Mouse (Mus musculus) embryonic facial prominence, embryonic 12.5 days (tissue): ENCODE results near the gene Fam102a. TPM values are rescaled to one million over a fixed set of nuclear protein-coding genes. Genes with fewer than 3 reads are reported as not detected.
A peak's percentile ranks its signal among the peaks of the same experiment; 100 is the strongest.

Source experiments
- ATAC-seq: fragments of 200-750 bp; cut with Nextera tagmentation; 2 replicates; pipeline ENCODE4 v1.8.0; 2017; ENCODE audit not compliant: insufficient number of reproducible peaks, insufficient read depth, low FRiP score, low TSS enrichment
- H3K27ac ChIP-seq: fragments of 300-500 bp; sonication (generic); 2 replicates; pipeline ENCODE4 v1.5.1; 2016; ENCODE audit warnings: mild to moderate bottlenecking
- H3K27me3 ChIP-seq: fragments of 300-500 bp; sonication (generic); 2 replicates; pipeline ENCODE4 v1.6.1; 2016; ENCODE audit warnings: mild to moderate bottlenecking, moderate library complexity
- H3K36me3 ChIP-seq: fragments of 300-500 bp; sonication (generic); 2 replicates; pipeline ENCODE4 v1.6.1; 2016; ENCODE audit warnings: mild to moderate bottlenecking
- H3K4me1 ChIP-seq: fragments of 300-500 bp; sonication (generic); 2 replicates; pipeline ENCODE4 v1.6.1; 2016
- H3K4me2 ChIP-seq: fragments of 300-500 bp; sonication (generic); replicated peaks from 2 replicates; pipeline ENCODE4 v1.6.1; 2016; ENCODE audit warnings: mild to moderate bottlenecking, moderate library complexity
- H3K4me3 ChIP-seq: fragments of 300-500 bp; sonication (generic); 2 replicates; pipeline ENCODE4 v1.5.1; 2016; ENCODE audit warnings: mild to moderate bottlenecking
- H3K9ac ChIP-seq: fragments of 300-500 bp; sonication (generic); 2 replicates; pipeline ENCODE4 v1.6.1; 2016; ENCODE audit warnings: mild to moderate bottlenecking, moderate library complexity
- H3K9me3 ChIP-seq: fragments of 300-500 bp; sonication (generic); 2 replicates; pipeline ENCODE4 v1.6.1; 2016; ENCODE audit warnings: mild to moderate bottlenecking, moderate library complexity
- WGBS: fragments of 180-500 bp; shearing (Covaris S2); methylation state at CpG from one replicate; pipeline ENCODE4 v1.1.7; 2016; 5-methylcytosine and 5-hydroxymethylcytosine counted together
- polyA plus RNA-seq: library from polyadenylated mRNA; unstranded; fragments of >200 nt; fragmentation: Nextera tagmentation; extraction: Ambion mirVana; gene quantifications from 2 replicates; pipeline ENCODE4 v1.2.1, GENCODE M21; 2016

Gene Fam102a
- polyA plus RNA-seq, 1 experiment from 2014 or later, result 17.0 TPM

- peaks cover 24% of the 10 kb centered on the region for H3K36me3 ChIP-seq
- no peak overlapping the region; the same call in 1 of the 2 replicates for H3K4me3 ChIP-seq
- H3K9me3 ChIP-seq, result no peaks in the 10 kb centered on the region
- ATAC-seq, result no peak
- no peak overlapping the region for H3K4me2 ChIP-seq
- 91% methylated on average over 11 of the region's 11 CpGs for WGBS
- no peak overlapping the region for H3K9ac ChIP-seq
- peaks cover 13% of the 10 kb centered on the region for H3K4me1 ChIP-seq
- peaks cover 5% of the 10 kb centered on the region; the same call in 1 of the 2 replicates for H3K27me3 ChIP-seq
- H3K27ac ChIP-seq, result no peak overlapping the region
Measured at GRCm38 (mm10) chr2:32572196-32572595, 37.1 kb downstream of the Fam102a start.

DNA sequence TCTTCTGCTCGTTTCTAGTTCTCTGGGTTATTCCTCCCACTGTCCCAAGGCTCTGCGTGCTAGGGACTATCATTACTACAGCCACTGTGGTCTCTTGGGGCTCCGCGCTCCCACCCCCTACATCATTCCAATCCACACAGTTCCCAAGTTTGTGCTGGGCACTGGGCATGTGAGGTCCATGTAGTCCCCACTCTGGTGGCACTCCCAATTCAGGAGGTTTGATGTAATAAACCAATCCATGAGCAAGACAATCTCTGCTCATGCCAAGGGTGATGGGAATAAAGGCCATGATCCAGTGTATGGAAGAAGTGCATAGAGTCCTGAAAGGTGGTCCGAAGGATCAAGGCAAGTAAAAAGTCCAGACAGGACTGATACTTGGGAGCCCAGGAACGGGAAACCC, 39.4 kb downstream of the Fam102a start, which contains the start of gene Pip5kl1:
Gene Pip5kl1 (plus strand): TSS at position 301 of the 400 bp plus-strand sequence.
- no peak within 1 kb of the TSS for H3K27ac ChIP-seq
- H3K4me3 ChIP-seq, result peak within 1 kb of the TSS; percentile 56
- H3K4me1 ChIP-seq, result peaks cover 16% of the 10 kb centered on the region
- H3K4me2 ChIP-seq, result peak within 1 kb of the TSS; percentile 100
- peak within 1 kb of the TSS; percentile 61 for H3K9ac ChIP-seq
- H3K36me3 ChIP-seq, result 0 out of 2 replicates have a peak, but pooled peaks cover 5% of the 10 kb centered on the region
- H3K9me3 ChIP-seq, result no peaks in the 10 kb centered on the region
- 84% methylated on average over 6 of the region's 6 CpGs for WGBS
- no peak for ATAC-seq
- peaks cover 23% of the 10 kb centered on the region for H3K27me3 ChIP-seq

GRCm38 (mm10) chr2:32574901-32575585, 39.9 kb downstream of the Fam102a start:
- H3K4me1 ChIP-seq, result peaks cover 16% of the 10 kb centered on the region
- no peak for ATAC-seq
- H3K4me3 ChIP-seq, result peak overlapping the region; percentile 56
- no peak overlapping the region for H3K27ac ChIP-seq
- peak overlapping the region; percentile 61 for H3K9ac ChIP-seq
- H3K4me2 ChIP-seq, result peak overlapping the region; percentile 100
- 0 out of 2 replicates have a peak, but pooled peaks cover 5% of the 10 kb centered on the region for H3K36me3 ChIP-seq
- 1% methylated on average over 26 of the region's 26 CpGs for WGBS
- peaks cover 29% of the 10 kb centered on the region for H3K27me3 ChIP-seq
- no peaks in the 10 kb centered on the region for H3K9me3 ChIP-seq

DNA sequence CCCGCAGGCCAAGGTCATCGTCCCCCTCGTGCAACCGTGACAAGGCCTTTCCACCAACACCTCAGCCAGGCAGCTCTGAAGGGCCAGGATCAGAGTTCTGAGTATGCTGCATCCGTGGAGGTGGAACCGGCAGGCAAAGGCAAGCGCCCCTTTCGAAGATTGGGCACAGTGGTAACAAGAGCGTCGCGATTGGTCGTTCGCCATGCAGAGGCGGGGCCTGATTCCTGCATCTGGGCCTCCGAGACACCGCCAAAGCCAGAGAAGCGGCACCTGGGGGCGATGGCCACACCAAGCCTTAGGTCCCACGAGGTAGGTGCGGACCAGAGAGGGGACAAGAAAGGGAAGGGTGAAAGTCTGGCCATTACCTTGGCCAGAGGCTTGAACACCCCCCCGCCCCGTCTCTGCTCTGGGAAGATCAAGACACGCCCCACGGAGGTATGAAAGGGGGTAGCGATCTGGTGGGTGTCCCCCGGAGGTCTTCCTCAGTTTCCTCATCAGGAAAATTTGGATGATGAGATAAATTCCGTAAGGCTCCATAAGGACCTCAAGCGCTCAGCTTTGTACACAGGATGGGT, 40.5 kb downstream of the Fam102a start, which contains the start of gene 9430097D07Rik:
Gene 9430097D07Rik (minus strand): TSS at position 99 of the 575 bp plus-strand sequence.
- 0 out of 2 replicates have a peak, but pooled peaks cover 5% of the 10 kb centered on the region for H3K36me3 ChIP-seq
- H3K9ac ChIP-seq, result peak within 1 kb of the TSS; percentile 61
- H3K27me3 ChIP-seq, result peaks cover 34% of the 10 kb centered on the region
- no peak within 1 kb of the TSS for H3K27ac ChIP-seq
- peaks cover 16% of the 10 kb centered on the region for H3K4me1 ChIP-seq
- H3K4me3 ChIP-seq, result peak within 1 kb of the TSS; percentile 56
- peak within 1 kb of the TSS; percentile 100 for H3K4me2 ChIP-seq
- 6% methylated on average over 28 of the region's 28 CpGs for WGBS
- peak; percentile 23; the same call in 1 of the 2 replicates for ATAC-seq
- no peaks in the 10 kb centered on the region for H3K9me3 ChIP-seq

DNA sequence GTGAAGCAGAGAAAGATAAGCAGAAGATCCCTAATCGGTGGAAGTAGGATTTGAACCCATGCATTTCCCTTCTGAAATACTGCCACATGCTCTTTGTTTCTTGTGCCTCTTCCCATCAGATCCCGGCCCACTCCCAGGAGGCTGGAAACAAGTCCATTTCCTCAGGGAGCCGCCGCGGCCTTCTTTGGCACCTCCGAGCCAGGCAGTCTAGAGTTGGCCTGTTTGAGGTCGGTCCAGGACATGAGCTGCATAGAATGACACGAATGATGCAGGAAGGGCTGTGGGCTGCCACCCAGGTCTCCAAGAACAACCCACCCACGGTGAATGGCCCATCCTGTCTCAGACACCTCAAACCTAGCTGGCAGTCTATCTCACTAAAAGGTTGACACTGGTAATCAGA, 41.4 kb downstream of the Fam102a start:
- Histone ChIP-seq H3K27ac (no peak overlapping the region), H3K9me3 (no peaks in the 10 kb centered on the region), H3K36me3 (0 out of 2 replicates have a peak, but pooled peaks cover 5% of the 10 kb centered on the region), H3K27me3 (peaks cover 34% of the 10 kb centered on the region), H3K4me1 (peaks cover 13% of the 10 kb centered on the region), H3K9ac (no peak overlapping the region), H3K4me3 (no peak overlapping the region), H3K4me2 (no peak overlapping the region)
- no peak for ATAC-seq
- WGBS, result 90% methylated on average over 9 of the region's 9 CpGs

DNA sequence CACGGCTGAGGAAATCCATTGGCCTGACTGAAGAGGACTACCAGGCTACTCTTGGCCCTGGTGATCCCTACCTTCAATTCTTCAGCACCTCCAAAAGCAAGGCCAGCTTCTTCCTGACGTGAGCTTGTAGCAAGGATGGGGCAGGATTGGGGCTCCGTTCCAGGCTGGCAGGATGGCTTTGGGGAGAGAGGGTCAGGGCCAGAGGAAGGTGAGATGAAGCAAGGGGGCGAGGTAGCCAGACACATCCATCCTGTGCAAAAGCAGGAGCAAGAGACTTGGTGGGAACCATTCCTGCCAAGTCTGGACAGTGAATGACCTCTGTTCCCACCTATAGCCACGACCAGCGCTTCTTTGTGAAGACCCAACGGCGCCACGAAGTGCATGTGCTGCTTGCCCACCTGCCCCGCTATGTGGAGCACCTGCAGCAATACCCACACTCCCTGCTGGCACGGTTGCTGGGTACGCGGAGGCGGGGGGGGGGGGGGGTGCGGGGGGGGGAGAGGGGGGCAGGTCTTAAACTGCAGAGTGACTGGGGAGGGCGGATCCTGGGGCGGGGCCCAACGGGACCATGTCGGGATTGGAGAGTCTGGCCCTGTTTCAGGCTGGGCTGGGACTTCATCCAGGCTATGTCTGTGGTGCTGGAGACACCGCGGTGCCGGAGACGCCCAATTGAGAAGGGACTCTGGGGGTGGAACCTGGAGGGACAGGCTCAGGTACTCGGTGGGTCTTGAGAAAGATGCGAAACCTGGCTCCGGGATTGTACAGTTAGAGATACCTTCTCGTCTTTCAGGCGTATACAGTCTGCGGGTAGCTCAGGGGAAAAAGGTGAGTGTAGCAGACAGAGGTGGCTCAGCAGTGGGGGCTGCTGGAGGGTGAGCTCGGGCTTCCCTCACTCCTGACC, 43.3 kb downstream of the Fam102a start:
- Histone ChIP-seq H3K36me3 (no peaks in the 10 kb centered on the region), H3K27me3 (peaks cover 45% of the 10 kb centered on the region), H3K4me3 (no peak overlapping the region), H3K4me1 (peaks cover 7% of the 10 kb centered on the region; the same call in 1 of the 2 replicates), H3K27ac (no peak overlapping the region), H3K4me2 (no peak overlapping the region), H3K9ac (no peak overlapping the region), H3K9me3 (no peaks in the 10 kb centered on the region)
- no peak for ATAC-seq
- 41% methylated on average over 20 of the region's 30 CpGs for WGBS

- peak overlapping the region; percentile 22 for H3K4me3 ChIP-seq
- WGBS, result 36% methylated on average over 19 of the region's 19 CpGs
- ATAC-seq, result no peak
- no peaks in the 10 kb centered on the region for H3K9me3 ChIP-seq
- H3K4me2 ChIP-seq, result peak overlapping the region; percentile 33; the same call in 1 of the 2 replicates
- 0 out of 2 replicates have a peak, but pooled peaks cover 6% of the 10 kb centered on the region for H3K4me1 ChIP-seq
- H3K27me3 ChIP-seq, result peaks cover 45% of the 10 kb centered on the region
- H3K9ac ChIP-seq, result no peak overlapping the region
- H3K27ac ChIP-seq, result no peak overlapping the region
- no peaks in the 10 kb centered on the region for H3K36me3 ChIP-seq
Measured at GRCm38 (mm10) chr2:32581450-32582095, 46.4 kb downstream of the Fam102a start.

- H3K36me3 ChIP-seq, result no peaks in the 10 kb centered on the region
- H3K4me3 ChIP-seq, result peak overlapping the region; percentile 23; the same call in 1 of the 2 replicates
- H3K4me1 ChIP-seq, result peaks cover 14% of the 10 kb centered on the region
- 15% methylated on average over 37 of the region's 37 CpGs for WGBS
- peaks cover 35% of the 10 kb centered on the region for H3K27me3 ChIP-seq
- no peak overlapping the region for H3K9ac ChIP-seq
- H3K27ac ChIP-seq, result no peak overlapping the region
- peak overlapping the region; percentile 53 for H3K4me2 ChIP-seq
- peak; percentile 49 for ATAC-seq
- H3K9me3 ChIP-seq, result no peaks in the 10 kb centered on the region
Measured at GRCm38 (mm10) chr2:32582830-32583799, 48.0 kb downstream of the Fam102a start.

DNA sequence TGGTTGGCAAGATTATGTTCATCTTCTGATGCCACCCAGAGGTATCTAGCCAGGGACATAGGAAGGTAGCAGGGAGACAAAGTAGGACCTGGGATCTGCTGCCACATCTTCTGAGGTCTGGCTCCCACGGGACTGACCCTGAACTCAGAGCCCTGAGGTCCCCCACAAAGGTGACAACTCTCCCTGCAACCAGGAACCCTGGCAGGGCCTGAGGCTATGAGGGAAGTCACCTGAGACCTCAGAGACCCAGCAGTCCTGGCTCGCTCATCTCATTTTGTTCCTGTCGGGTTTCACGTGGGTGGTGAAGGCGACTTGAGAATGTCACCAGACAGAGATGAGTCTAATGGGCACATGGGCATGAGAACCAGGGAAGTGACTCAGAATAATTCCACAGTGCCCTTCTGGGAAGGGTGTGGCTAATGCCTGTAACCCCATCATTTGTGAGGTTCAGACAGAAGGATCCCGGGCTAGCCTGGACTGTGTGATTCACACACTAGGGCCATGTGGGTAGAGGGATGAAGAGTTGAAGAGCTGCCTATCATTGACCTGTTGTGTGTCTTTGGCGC, 50.1 kb downstream of the Fam102a start:
- WGBS, result 80% methylated on average over 7 of the region's 7 CpGs
- no peak overlapping the region for H3K4me2 ChIP-seq
- H3K4me1 ChIP-seq, result peaks cover 13% of the 10 kb centered on the region
- no peak for ATAC-seq
- no peaks in the 10 kb centered on the region for H3K9me3 ChIP-seq
- H3K27ac ChIP-seq, result no peak overlapping the region
- 0 out of 2 replicates have a peak, but pooled peaks cover 4% of the 10 kb centered on the region for H3K36me3 ChIP-seq
- peaks cover 15% of the 10 kb centered on the region for H3K27me3 ChIP-seq
- no peak overlapping the region for H3K4me3 ChIP-seq
- H3K9ac ChIP-seq, result no peak overlapping the region

GRCm38 (mm10) chr2:32586871-32587351, 51.8 kb downstream of the Fam102a start, which contains the start of gene St6galnac4:
Gene St6galnac4, plus strand, starts transcription at chr2:32587095.
- Histone ChIP-seq H3K9me3 (no peaks in the 10 kb centered on the region), H3K27me3 (peaks cover 11% of the 10 kb centered on the region), H3K4me2 (peak within 1 kb of the TSS; percentile 62), H3K36me3 (0 out of 2 replicates have a peak, but pooled peaks cover 4% of the 10 kb centered on the region), H3K4me3 (peak within 1 kb of the TSS; percentile 58), H3K9ac (peak within 1 kb of the TSS; percentile 63), H3K27ac (peak within 1 kb of the TSS; percentile 66), H3K4me1 (peaks cover 13% of the 10 kb centered on the region)
- peak; percentile 71 for ATAC-seq
- under 1% methylated on average over 38 of the region's 38 CpGs for WGBS
